Mouse (Mus musculus) embryonic facial prominence, embryonic 15.5 days (tissue): ENCODE data around the gene Pth2r. TPM values are rescaled to one million over a fixed set of nuclear protein-coding genes. Genes with fewer than 3 reads are reported as not detected.

Source experiments
- ATAC-seq: fragments of 200-750 bp; cut with Nextera tagmentation; 2 replicates; pipeline ENCODE4 v1.8.0; 2017; ENCODE audit warnings: low read depth, moderate TSS enrichment; ENCODE audit not compliant: insufficient number of reproducible peaks, low FRiP score, low TSS enrichment
- H3K27ac ChIP-seq: fragments of 300-500 bp; sonication (generic); replicated peaks from 2 replicates; pipeline ENCODE4 v1.5.1; 2015; ENCODE audit warnings: mild to moderate bottlenecking, inconsistent platforms
- H3K27me3 ChIP-seq: fragments of 300-500 bp; sonication (generic); 2 replicates; pipeline ENCODE4 v1.6.1; 2015; ENCODE audit warnings: inconsistent platforms
- H3K36me3 ChIP-seq: fragments of 300-500 bp; sonication (generic); 2 replicates; pipeline ENCODE4 v1.6.1; 2015; ENCODE audit warnings: mild to moderate bottlenecking, inconsistent platforms
- H3K4me1 ChIP-seq: fragments of 300-500 bp; sonication (generic); 2 replicates; pipeline ENCODE4 v1.6.1; 2015; ENCODE audit warnings: inconsistent platforms
- H3K4me2 ChIP-seq: fragments of 300-500 bp; sonication (generic); replicated peaks from 2 replicates; pipeline ENCODE4 v1.6.1; 2015; ENCODE audit warnings: mild to moderate bottlenecking, inconsistent platforms
- H3K4me3 ChIP-seq: fragments of 300-500 bp; sonication (generic); replicated peaks from 2 replicates; pipeline ENCODE4 v1.5.1; 2015; ENCODE audit warnings: mild to moderate bottlenecking, inconsistent platforms
- H3K9ac ChIP-seq: fragments of 300-500 bp; sonication (generic); 2 replicates; pipeline ENCODE4 v1.6.1; 2015; ENCODE audit warnings: inconsistent platforms
- H3K9me3 ChIP-seq: fragments of 300-500 bp; sonication (generic); replicated peaks from 2 replicates; pipeline ENCODE4 v1.6.1; 2016; ENCODE audit warnings: inconsistent platforms
- WGBS: fragments of 180-500 bp; shearing (Covaris S2); methylation state at CpG from one replicate; pipeline ENCODE4 v1.1.7; 2015; 5-methylcytosine and 5-hydroxymethylcytosine counted together
- polyA plus RNA-seq: library from polyadenylated mRNA; unstranded; fragments of >200 nt; fragmentation: Nextera tagmentation; extraction: Ambion mirVana; gene quantifications from 2 replicates; pipeline ENCODE4 v1.2.1, GENCODE M21; 2015

Pth2r gene
- 0.17 and 0.24 TPM in 2 replicates for polyA plus RNA-seq

DNA sequence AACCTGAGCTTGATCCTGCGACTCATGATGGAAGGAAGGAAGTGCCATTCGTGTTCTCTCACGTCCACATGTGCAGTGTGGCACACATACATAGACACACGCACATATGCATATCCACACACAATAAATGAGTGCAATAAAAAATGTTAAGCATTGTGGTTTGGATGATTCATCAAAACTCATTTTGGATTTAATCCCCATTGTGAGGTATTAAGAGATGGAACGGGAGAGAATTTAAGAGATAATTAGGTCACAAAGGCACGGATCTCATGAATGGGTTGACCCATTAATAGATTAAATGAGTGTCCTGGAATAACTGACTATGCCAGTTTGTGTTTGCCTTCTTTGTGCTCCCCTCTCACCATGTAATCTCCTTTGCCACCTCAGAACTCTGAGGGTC, at the start of gene Pth2r:
Pth2r (plus strand) TSS at position 301 of the 400 bp plus-strand sequence.
- no peak within 1 kb of the TSS for H3K4me2 ChIP-seq
- whole genome bisulfite sequencing, result 81% methylated on average over 6 of the region's 6 CpGs
- no peaks in the 10 kb centered on the region for H3K9me3 ChIP-seq
- H3K27ac ChIP-seq, result no peak within 1 kb of the TSS
- ATAC-seq, result no peak
- H3K36me3 ChIP-seq, result no peaks in the 10 kb centered on the region
- no peaks in the 10 kb centered on the region for H3K4me1 ChIP-seq
- no peaks in the 10 kb centered on the region for H3K27me3 ChIP-seq
- H3K9ac ChIP-seq, result no peak within 1 kb of the TSS
- no peak within 1 kb of the TSS for H3K4me3 ChIP-seq

DNA sequence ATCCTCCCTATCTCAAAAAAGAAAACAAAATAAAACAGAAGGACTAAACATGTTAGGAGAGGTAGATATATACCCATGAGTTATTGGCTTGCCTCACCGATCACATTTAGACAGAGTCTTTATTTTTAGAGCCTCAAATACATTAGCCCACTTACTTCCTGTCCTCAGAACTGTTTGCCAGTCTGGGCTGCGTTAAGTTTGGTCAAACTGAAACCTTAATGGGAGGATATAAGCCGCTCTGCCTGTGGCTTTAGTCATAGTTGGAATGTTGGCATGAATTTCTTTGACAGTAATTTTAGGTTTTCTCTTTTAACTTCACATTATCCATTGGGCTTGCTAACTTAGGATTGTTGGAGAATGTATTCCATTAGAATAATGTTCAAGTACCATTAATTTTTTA, 44.1 kb upstream of the Pth2r start:
- no peak overlapping the region for H3K27ac ChIP-seq
- H3K4me2 ChIP-seq, result no peak overlapping the region

DNA sequence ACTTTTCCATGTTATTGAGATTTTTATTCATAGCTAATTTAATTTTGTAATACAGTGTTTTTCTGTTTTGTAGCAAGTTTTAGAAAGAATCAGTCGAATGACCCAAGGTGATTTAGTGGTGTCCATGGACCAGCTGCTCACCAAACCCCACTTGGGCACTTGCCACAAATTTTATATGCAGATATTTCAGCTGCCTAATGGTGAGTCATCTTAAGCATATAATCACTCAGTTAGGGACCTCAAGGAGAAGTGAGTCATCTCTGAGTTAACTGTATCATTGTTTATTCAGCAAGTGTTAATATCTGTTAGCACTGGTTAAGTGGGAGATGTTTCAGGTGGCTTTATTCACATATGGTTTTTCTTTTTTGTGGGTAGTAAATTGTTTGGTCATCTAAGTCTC, 36.2 kb upstream of the Pth2r start:
- Histone ChIP-seq H3K4me1 (no peaks in the 10 kb centered on the region), H3K4me2 (no peak overlapping the region), H3K9ac (no peak overlapping the region), H3K36me3 (peaks cover 18% of the 10 kb centered on the region), H3K4me3 (no peak overlapping the region), H3K27me3 (no peaks in the 10 kb centered on the region), H3K9me3 (no peaks in the 10 kb centered on the region), H3K27ac (no peak overlapping the region)
- 89% methylated on average over 1 of the region's 1 CpGs for WGBS
- no peak for ATAC-seq

More for the DNA sequence above, 44.1 kb upstream of the Pth2r start:
- Histone ChIP-seq H3K4me3 (no peak overlapping the region), H3K36me3 (peaks cover 27% of the 10 kb centered on the region), H3K9me3 (no peaks in the 10 kb centered on the region), H3K9ac (no peak overlapping the region), H3K4me1 (no peaks in the 10 kb centered on the region), H3K27me3 (no peaks in the 10 kb centered on the region)
- WGBS, result 63% methylated on average over 3 of the region's 3 CpGs
- ATAC-seq, result no peak

DNA sequence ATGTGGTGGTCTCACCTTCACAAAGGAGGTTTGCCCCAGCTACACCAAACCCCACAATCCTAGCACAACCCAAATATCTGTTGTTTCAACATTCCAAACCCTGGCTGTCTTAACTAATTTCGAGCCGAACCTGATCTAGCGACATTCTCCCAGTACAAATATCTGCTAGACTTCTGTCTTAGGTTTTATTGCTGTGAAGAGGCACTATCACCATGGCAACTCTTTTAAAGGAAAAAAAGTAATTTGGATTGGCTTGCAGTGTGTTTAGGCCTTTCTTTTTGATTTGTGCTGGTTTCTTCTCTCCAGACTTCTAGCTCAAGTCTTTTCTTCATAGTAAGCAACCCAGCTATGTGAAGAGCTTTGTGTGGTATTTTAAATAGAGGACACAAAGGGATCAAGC, 1.4 kb upstream of the Pth2r start:
- H3K9me3 ChIP-seq, result no peaks in the 10 kb centered on the region
- no peak overlapping the region for H3K4me3 ChIP-seq
- no peak overlapping the region for H3K27ac ChIP-seq
- ATAC-seq, result no peak
- H3K27me3 ChIP-seq, result no peaks in the 10 kb centered on the region
- 61% methylated on average over 3 of the region's 3 CpGs for WGBS
- no peaks in the 10 kb centered on the region for H3K4me1 ChIP-seq
- no peak overlapping the region for H3K4me2 ChIP-seq
- H3K36me3 ChIP-seq, result no peaks in the 10 kb centered on the region
- H3K9ac ChIP-seq, result no peak overlapping the region

DNA sequence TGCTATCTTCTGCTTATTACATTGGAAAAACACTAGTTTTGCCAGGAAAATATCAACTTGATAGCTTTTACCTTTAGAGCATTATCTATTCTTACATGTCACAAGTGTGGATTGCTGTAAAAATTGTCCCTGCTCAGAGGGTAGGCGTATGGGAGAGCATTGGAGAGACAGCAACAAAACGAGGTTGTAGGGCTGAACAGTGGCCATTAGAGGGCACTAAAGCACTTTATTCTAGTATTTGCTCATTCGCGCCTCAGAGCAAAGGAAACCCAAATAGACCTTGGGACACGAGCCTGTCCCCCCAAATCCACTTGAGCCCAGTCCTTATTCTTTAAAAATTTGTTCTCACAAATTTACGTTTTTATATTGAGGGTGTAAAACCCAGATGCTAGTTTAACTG, 910 bp downstream of the Pth2r start:
- no peaks in the 10 kb centered on the region for H3K36me3 ChIP-seq
- H3K9ac ChIP-seq, result no peak overlapping the region
- 9% methylated on average over 6 of the region's 6 CpGs for WGBS
- no peaks in the 10 kb centered on the region for H3K27me3 ChIP-seq
- H3K4me3 ChIP-seq, result no peak overlapping the region
- H3K27ac ChIP-seq, result no peak overlapping the region
- ATAC-seq, result no peak
- no peak overlapping the region for H3K4me2 ChIP-seq
- no peaks in the 10 kb centered on the region for H3K4me1 ChIP-seq
- H3K9me3 ChIP-seq, result no peaks in the 10 kb centered on the region

DNA sequence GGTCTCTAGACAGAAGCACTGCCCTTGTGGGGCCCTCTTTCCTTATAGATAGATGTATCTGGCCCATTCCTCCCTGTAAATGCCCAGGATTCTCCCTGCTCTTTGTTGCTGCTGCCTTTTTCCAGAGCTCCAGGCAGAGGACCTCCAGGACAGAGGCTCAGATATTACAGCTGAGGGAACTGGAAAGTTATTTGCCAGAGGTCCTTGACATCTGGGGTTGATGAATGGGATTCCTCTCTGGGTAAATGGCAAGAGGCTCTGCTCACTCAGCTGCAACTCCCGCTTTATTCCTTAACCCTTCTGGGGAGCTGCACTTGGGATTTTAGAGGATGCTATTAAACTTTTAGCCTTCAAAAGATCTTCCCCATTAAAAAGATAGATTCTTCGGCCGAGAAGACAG, 26.6 kb downstream of the Pth2r start:
- peaks cover 8% of the 10 kb centered on the region for H3K4me1 ChIP-seq
- no peak overlapping the region for H3K9ac ChIP-seq
- ATAC-seq, result no peak
- H3K9me3 ChIP-seq, result no peaks in the 10 kb centered on the region
- no peak overlapping the region for H3K4me3 ChIP-seq
- peaks cover 19% of the 10 kb centered on the region for H3K27me3 ChIP-seq
- WGBS, result 68% methylated on average over 3 of the region's 3 CpGs
- no peak overlapping the region for H3K27ac ChIP-seq
- H3K4me2 ChIP-seq, result no peak overlapping the region
- no peaks in the 10 kb centered on the region for H3K36me3 ChIP-seq

DNA sequence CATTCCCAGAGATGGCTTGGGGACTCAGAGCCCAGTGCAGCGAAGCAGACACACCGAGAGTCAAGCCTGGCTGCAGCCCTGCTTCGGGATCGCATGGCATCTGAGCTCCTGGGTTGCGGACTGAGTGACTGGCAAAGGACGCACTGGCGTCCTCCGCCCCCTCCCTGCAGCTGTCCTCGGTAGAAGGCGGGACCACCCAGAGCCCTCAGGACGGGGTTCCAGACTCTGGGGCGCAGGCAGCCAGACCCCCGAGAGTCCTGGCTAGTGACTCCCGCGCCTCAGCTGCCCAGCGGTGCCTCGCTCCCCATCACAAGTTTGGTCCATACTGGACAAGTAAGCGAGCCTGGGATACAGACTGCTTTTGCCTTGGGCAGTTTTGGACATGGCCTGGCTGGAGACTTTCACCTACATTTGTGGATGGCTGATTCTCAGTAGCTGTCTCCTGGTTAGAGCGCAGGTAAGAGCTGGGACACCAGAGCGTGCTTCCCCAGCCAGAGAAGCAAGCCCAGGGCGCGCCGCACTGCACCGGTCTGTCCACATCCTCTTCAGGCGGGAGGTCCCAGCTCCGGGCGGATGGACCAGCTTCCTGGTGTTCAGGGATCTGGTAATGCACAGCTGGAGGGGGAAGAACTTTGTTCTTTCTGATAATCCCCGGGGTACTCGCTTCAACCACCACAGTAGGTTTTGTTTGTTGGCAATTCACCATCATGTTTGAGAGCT, 29.5 kb downstream of the Pth2r start:
- peaks cover 8% of the 10 kb centered on the region for H3K4me1 ChIP-seq
- ATAC-seq, result no peak
- peak overlapping the region; percentile 66 for H3K4me2 ChIP-seq
- peaks cover 19% of the 10 kb centered on the region for H3K27me3 ChIP-seq
- H3K36me3 ChIP-seq, result no peaks in the 10 kb centered on the region
- WGBS, result 1% methylated on average over 29 of the region's 29 CpGs
- H3K9me3 ChIP-seq, result no peaks in the 10 kb centered on the region
- peak overlapping the region; percentile 34 for H3K4me3 ChIP-seq
- no peak overlapping the region for H3K9ac ChIP-seq
- H3K27ac ChIP-seq, result no peak overlapping the region

DNA sequence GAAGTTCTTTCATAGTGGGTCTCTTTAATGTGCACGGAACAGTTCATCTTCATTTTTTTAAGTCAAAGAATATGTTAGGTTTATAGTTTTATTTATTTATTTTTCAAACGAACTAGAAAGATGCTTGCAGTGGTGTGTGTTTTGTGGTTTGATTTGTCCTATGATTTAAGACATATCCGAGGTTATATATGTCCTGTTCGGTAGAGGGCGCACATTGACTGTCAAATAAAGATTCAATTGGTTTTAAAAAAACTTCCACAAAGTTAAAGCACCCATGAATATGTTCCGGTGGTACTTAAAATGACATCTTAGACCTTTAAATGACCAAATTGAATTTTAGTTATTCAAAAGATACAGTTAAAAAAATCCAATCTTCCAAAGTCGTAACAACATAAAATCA, 30.3 kb downstream of the Pth2r start:
- 9% methylated on average over 7 of the region's 7 CpGs for WGBS
- H3K4me3 ChIP-seq, result peak overlapping the region; percentile 34
- no peak for ATAC-seq

DNA sequence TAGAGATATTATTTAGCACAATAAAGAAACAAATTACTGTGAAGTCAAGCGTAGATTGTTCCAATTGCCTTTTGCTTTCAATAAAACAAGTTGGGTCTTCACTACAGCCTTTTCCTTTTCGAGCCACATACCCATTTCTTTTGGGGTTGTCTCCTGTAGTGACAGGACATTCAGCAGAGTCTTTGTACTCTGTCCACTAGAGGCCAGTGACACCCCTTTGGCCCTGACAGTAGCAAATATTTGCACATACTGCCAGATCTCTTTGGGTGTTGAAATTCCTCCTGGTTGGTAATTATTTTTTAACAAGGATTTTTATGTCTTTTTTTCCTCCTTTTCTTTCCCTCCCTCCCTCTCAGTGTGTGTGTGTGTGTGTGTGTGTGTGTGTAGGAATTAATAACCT, 31.0 kb downstream of the Pth2r start:
- Histone ChIP-seq H3K4me2 (no peak overlapping the region), H3K36me3 (no peaks in the 10 kb centered on the region), H3K4me1 (peaks cover 8% of the 10 kb centered on the region), H3K9ac (no peak overlapping the region), H3K4me3 (no peak overlapping the region), H3K27me3 (peaks cover 19% of the 10 kb centered on the region), H3K9me3 (no peaks in the 10 kb centered on the region), H3K27ac (no peak overlapping the region)
- WGBS, result 71% methylated on average over 2 of the region's 2 CpGs
- ATAC-seq, result no peak

More for the DNA sequence above, 30.3 kb downstream of the Pth2r start:
- no peaks in the 10 kb centered on the region for H3K36me3 ChIP-seq
- H3K27ac ChIP-seq, result no peak overlapping the region
- H3K9me3 ChIP-seq, result no peaks in the 10 kb centered on the region
- peak overlapping the region; percentile 66 for H3K4me2 ChIP-seq
- peaks cover 8% of the 10 kb centered on the region for H3K4me1 ChIP-seq
- H3K9ac ChIP-seq, result no peak overlapping the region
- peaks cover 19% of the 10 kb centered on the region for H3K27me3 ChIP-seq

DNA sequence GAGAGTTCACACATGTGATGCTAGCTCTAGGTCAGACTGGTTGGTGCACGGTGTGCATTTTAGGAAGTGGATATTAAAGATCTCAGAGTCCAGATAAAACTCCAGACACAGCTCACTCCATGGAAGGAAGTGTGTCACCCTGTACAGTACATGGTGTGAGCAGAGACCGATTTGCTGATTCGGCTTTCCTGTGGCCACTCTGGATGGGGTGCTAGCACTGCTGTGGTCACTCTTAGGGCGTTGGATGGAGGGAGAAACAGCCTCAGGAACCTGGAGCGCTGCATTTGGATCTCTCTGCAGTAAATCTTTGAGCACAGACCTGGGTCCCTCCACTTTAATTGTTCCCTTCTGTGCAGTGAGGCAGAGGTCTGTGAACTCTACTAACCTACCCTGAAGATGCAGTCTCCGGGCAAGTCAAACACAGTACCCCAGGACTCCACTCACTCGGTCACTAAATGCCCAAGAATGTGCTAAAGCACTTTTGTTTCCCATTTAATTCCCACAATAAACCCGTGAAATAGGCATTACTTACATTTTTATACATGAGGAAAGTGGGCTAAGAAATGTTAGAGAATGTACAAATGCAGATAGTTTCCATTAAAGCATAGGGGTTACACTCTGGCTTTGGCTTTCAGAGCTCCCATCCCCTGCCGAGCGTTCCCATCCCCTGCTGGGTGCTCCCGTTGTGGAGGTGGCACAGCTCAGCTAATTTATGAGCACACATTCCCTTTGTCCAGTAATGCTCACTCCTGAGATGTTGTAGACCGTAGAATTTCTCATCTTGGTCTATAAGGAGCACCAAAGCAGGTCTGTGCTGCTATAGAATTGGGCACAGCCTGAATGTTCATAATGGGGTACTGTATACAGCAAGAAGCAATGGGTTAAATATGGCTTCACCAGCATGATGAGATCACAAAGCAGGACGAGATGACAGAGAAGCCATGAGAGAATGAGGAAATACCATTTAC, 32.5 kb downstream of the Pth2r start:
- H3K27ac ChIP-seq, result no peak overlapping the region
- H3K9ac ChIP-seq, result no peak overlapping the region
- H3K36me3 ChIP-seq, result no peaks in the 10 kb centered on the region
- peaks cover 19% of the 10 kb centered on the region for H3K27me3 ChIP-seq
- no peak for ATAC-seq
- no peak overlapping the region for H3K4me2 ChIP-seq
- H3K4me3 ChIP-seq, result no peak overlapping the region
- WGBS, result 57% methylated on average over 13 of the region's 13 CpGs
- no peaks in the 10 kb centered on the region for H3K9me3 ChIP-seq
- peaks cover 8% of the 10 kb centered on the region for H3K4me1 ChIP-seq

DNA sequence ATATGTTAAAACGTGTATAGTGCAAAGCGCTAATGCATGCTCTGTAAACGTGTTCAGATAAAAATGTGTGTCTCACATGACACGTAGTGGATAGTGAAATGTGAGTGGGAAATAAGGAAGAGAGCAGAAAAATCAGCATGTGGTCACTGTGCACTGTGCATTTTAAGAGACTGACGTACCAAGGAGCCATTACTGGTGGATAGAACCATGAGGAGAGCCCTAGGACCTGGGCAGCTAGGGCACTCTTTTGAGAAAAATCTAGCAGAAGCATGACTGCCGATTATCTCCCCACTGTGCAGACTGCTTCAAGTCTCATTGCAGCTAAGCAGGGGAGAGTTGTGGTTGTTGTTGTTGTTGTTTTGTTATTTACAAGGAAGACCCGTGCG, 33.2 kb downstream of the Pth2r start:
- no peaks in the 10 kb centered on the region for H3K9me3 ChIP-seq
- H3K27ac ChIP-seq, result no peak overlapping the region
- H3K4me2 ChIP-seq, result no peak overlapping the region
- ATAC-seq, result no peak
- no peak overlapping the region for H3K4me3 ChIP-seq
- no peaks in the 10 kb centered on the region for H3K36me3 ChIP-seq
- H3K27me3 ChIP-seq, result peaks cover 18% of the 10 kb centered on the region
- peaks cover 8% of the 10 kb centered on the region for H3K4me1 ChIP-seq
- H3K9ac ChIP-seq, result no peak overlapping the region
- WGBS, result 76% methylated on average over 8 of the region's 8 CpGs
